Mouse (Mus musculus) brown adipose tissue, adult 24 weeks (tissue): Measurements from ENCODE around the gene Tnfsf12. TPM values are rescaled to one million over a fixed set of nuclear protein-coding genes. Genes with fewer than 3 reads are reported as not detected.

Source experiments
- H3K27ac ChIP-seq: fragments of 200-500 bp; replicated peaks from 2 replicates; pipeline ENCODE4 v1.5.1; 2012; ENCODE audit warnings: low read depth, mild to moderate bottlenecking, low read length
- H3K4me1 ChIP-seq: fragments of 200-500 bp; 2 replicates; pipeline ENCODE4 v1.6.1; 2012; ENCODE audit warnings: low read length, mixed read lengths; ENCODE audit not compliant: control insufficient read depth, insufficient read depth, insufficient read length
- H3K4me3 ChIP-seq: fragments of 200-500 bp; 2 replicates; pipeline ENCODE4 v1.5.1; 2012; ENCODE audit warnings: low read depth, mild to moderate bottlenecking, low read length, moderate library complexity; ENCODE audit not compliant: insufficient read depth
- polyA plus RNA-seq: library from polyadenylated mRNA; stranded (reverse); fragments of >200 nt; gene quantifications from 2 replicates; pipeline ENCODE4 v1.2.4, GENCODE M21; 2012; ENCODE audit not compliant: missing spikeins, insufficient read depth, insufficient read length

The Tnfsf12 gene
- polyA plus RNA-seq, 1 experiment, result 13.7 TPM

DNA sequence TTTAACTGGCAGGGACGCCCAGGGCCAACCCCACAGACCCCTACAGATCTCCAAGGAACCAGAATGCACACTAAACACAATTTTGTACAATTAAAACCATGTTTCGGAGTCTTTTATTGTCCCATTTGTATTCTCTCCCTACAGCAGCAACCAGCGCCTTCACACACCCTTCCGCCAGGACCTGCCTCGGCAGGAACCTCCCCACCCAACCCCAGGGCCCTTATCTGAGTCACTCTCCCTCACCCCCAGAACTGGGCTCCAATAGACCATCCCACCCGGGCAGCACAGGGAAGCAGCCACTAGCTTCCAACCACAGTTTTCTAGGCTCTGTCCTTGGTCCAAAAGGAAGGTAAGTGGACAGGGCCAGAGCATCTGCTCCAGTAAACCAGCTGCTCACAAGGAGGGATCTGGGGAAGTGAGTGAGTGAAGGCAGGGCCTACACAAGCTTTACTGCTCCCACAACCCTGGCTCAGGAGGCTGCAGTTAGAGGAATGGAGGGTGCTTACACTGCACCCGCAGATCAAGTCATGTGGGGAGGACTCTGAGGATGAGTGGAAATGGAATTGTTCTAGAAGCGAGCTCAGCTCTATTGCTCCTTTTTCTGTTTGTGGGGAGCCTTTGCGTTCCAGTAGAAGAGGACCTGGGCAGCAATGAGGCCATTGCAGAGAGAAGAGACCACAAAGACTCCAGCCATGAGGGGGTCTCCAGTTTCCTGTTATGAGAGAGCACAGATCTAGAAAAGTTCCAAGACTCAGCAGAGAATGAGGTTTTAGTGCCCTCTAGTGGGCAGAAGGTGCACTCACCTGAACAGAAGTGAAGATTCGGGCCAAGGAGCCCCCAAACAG is 38.8 kb downstream of the Tnfsf12 start:
- Histone ChIP-seq H3K27ac (no peak overlapping the region), H3K4me3 (no peak overlapping the region), H3K4me1 (no peaks in the 10 kb centered on the region; the same call in 1 of the 2 replicates)

DNA sequence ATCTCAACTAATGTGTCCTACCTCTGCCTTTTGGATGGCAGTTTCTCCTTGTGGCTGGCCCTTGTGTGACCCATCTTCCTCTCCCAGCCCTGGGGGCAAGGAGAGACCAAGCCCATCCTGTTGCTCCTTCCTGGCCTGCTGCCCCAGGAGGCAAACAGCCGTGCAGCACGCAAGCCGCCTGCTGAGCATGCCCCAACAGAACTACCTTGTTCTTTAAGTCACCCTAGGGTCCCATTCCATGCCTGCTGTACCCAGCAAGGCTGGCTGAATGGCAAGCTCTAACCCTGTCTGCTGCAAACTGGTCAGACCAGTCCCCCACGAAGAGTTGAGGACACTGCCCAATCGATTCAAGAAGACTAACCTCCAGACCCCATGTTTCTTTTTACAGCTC is 39.6 kb downstream of the Tnfsf12 start:
- H3K4me1 ChIP-seq, result no peaks in the 10 kb centered on the region; the same call in 1 of the 2 replicates
- no peak overlapping the region for H3K27ac ChIP-seq
- H3K4me3 ChIP-seq, result no peak overlapping the region

DNA sequence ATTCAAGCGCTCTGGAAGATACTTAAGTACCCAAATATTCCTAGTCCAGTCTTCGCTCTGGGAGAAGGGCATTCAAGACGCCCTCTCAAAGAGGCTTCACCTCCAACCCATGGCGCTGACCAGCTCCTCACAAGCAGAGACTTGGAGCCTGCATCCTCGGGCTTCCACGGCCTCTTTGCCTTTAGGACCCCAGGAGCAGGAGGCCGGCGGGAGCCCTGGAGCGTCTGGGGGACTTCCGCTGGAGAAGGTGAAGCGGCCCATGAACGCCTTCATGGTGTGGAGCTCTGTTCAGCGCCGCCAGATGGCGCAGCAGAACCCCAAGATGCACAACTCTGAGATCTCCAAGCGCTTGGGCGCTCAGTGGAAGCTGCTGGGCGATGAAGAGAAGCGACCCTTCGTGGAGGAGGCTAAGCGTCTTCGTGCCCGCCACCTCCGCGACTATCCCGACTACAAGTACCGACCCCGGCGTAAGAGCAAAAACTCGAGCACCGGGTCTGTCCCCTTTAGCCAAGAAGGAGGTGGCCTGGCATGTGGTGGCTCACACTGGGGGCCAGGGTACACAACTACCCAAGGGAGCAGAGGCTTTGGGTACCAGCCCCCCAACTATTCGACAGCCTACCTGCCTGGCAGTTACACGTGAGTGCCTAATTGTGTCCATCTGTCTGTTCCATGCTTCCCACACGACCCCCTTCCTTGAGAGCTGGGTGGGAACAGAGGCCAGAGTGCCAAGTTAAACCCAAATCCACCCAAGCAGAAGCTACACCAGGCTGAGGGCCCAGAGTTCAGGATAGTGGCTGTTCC is 40.2 kb downstream of the Tnfsf12 start, which contains the start of gene Sox15:
Gene Sox15, plus strand, starts transcription at position 51 of the 801 bp plus-strand sequence.
- no peaks in the 10 kb centered on the region; the same call in 1 of the 2 replicates for H3K4me1 ChIP-seq
- H3K4me3 ChIP-seq, result no peak within 1 kb of the TSS
- H3K27ac ChIP-seq, result no peak within 1 kb of the TSS

DNA sequence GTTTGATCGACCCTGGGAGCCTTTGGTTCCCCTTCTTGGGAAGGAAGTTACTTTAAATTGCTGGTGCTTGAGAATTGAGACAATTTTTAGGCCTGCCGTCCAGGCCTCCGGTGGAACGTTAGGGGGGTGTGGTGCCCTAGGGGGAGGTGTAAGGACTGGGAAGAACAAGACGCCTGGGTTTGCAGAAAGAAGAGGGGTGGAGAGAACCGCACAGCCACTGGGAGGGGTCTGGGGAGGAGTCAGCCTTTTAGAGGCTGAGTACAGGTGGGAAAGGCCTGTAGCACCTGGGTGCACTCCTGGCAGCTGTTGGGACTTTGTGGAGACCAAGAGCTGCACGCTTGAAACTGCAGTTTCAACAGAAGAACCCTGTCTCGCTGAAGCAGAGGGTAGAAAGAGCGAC is 40.9 kb downstream of the Tnfsf12 start:
- H3K4me1 ChIP-seq, result no peaks in the 10 kb centered on the region; the same call in 1 of the 2 replicates
- H3K27ac ChIP-seq, result no peak overlapping the region
- H3K4me3 ChIP-seq, result no peak overlapping the region

DNA sequence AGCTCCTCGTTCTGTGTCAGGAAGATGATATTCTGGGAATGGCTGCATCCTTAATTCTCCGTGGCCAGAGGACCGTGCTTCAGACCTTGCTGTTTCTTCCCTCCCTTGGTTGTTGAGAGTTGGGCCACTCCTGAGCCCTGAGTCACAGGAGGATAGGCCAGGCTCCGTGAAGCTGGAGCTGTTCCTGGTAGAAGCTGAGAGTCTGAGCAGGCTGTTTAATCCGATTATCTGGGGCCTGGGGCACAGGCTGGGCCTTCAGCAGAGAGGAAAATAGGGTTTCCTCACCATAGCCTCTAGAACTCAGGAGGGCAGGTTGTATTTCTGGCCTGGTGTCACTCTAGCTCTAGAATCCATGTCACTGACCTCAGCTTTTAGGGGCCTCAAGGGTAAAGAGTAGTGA is 42.2 kb downstream of the Tnfsf12 start:
- H3K27ac ChIP-seq, result no peak overlapping the region
- no peaks in the 10 kb centered on the region; the same call in 1 of the 2 replicates for H3K4me1 ChIP-seq

DNA sequence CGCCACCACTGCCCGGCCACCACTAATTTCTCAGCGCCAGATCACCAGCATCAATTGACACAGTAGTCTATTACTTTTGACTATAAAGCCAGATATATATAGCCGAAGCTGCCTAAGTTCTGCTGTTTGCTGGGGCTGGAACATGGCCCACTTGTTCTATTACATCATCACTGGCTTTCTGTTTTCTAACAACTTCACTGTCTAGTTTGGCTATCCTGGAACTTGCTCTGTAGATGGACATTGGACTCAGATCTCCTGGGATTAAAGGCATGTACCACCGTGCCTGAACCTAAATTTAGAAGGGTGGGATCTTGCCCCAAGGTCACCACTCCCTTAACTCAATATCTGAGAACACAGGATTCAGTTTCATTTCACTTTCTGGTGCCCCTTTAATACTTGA is 49.8 kb downstream of the Tnfsf12 start:
- H3K27ac ChIP-seq, result no peak overlapping the region
- no peaks in the 10 kb centered on the region for H3K4me1 ChIP-seq
- no peak overlapping the region for H3K4me3 ChIP-seq

More for the DNA sequence above, 42.2 kb downstream of the Tnfsf12 start:
- H3K4me3 ChIP-seq, result no peak overlapping the region

Other genes with a start within 250 kb of the Tnfsf12 start
- gene Dnah2, start 146.7 kb downstream of the Tnfsf12 start, polyA plus RNA-seq, result not detected in 2 replicates
- gene Efnb3, start 135.6 kb downstream of the Tnfsf12 start, polyA plus RNA-seq, result not detected in 2 replicates
- gene Wrap53, start 115.6 kb downstream of the Tnfsf12 start, polyA plus RNA-seq, result 10.7 and 10.9 TPM in 2 replicates
- 13.6 and 18.3 TPM in 2 replicates for gene Trp53, start 115.5 kb downstream of the Tnfsf12 start, polyA plus RNA-seq
- gene Atp1b2, start 89.9 kb downstream of the Tnfsf12 start, polyA plus RNA-seq, result 6.7 and 8.3 TPM in 2 replicates
- gene Shbg, start 77.9 kb downstream of the Tnfsf12 start, polyA plus RNA-seq, result not detected in 2 replicates
- 8.6 and 10.9 TPM in 2 replicates for gene Sat2, start 73.8 kb downstream of the Tnfsf12 start, polyA plus RNA-seq
- 27.8 and 29.5 TPM in 2 replicates for gene Fxr2, start 62.9 kb downstream of the Tnfsf12 start, polyA plus RNA-seq
- gene Sox15, start 40.5 kb downstream of the Tnfsf12 start, polyA plus RNA-seq, result not detected in 2 replicates
- 73.8 and 102 TPM in 2 replicates for gene Mpdu1, start 33.2 kb downstream of the Tnfsf12 start, polyA plus RNA-seq
- 10.3 and 12.1 TPM in 2 replicates for gene Cd68, start 29.7 kb downstream of the Tnfsf12 start, polyA plus RNA-seq
- gene Eif4a1, start 23.4 kb downstream of the Tnfsf12 start, polyA plus RNA-seq, result 268 and 317 TPM in 2 replicates
- gene Senp3, start 13.8 kb downstream of the Tnfsf12 start, polyA plus RNA-seq, result 49.9 and 65.3 TPM in 2 replicates
- gene Tnfsf13, start 10.1 kb downstream of the Tnfsf12 start, polyA plus RNA-seq, result 4.1 and 4.9 TPM in 2 replicates
- 0.99 and 2.8 TPM in 2 replicates for gene Tnfsfm13, start 249 bp upstream of the Tnfsf12 start, polyA plus RNA-seq
- 10.4 and 16.5 TPM in 2 replicates for gene Polr2a, start 62.8 kb upstream of the Tnfsf12 start, polyA plus RNA-seq
- gene Slc35g3, start 66.1 kb upstream of the Tnfsf12 start, polyA plus RNA-seq, result not detected in 2 replicates
- 17.2 and 23.6 TPM in 2 replicates for gene Zbtb4, start 70.1 kb upstream of the Tnfsf12 start, polyA plus RNA-seq
- 1.7 and 2.4 TPM in 2 replicates for gene Chrnb1, start 100.1 kb upstream of the Tnfsf12 start, polyA plus RNA-seq
- 5.6 and 7.5 TPM in 2 replicates for gene Fgf11, start 106.0 kb upstream of the Tnfsf12 start, polyA plus RNA-seq
- gene Tmem102, start 109.8 kb upstream of the Tnfsf12 start, polyA plus RNA-seq, result 1.2 TPM in 1 of 2 replicates, not detected in the other
- gene Gm39566, start 119.4 kb upstream of the Tnfsf12 start, polyA plus RNA-seq, result not detected in 2 replicates
- not detected in 2 replicates for gene Spem2, start 122.6 kb upstream of the Tnfsf12 start, polyA plus RNA-seq
- gene Spem1, start 126.3 kb upstream of the Tnfsf12 start, polyA plus RNA-seq, result not detected in 2 replicates
- 1.8 and 2.7 TPM in 2 replicates for gene Nlgn2, start 141.9 kb upstream of the Tnfsf12 start, polyA plus RNA-seq
- gene Tmem256, start 142.7 kb upstream of the Tnfsf12 start, polyA plus RNA-seq, result 206 and 248 TPM in 2 replicates
- 18.7 TPM in 2 replicates for gene Plscr3, start 150.5 kb upstream of the Tnfsf12 start, polyA plus RNA-seq
- gene Tnk1, start 162.9 kb upstream of the Tnfsf12 start, polyA plus RNA-seq, result not detected in 2 replicates
- not detected in 2 replicates for gene Tmem95, start 182.2 kb upstream of the Tnfsf12 start, polyA plus RNA-seq
- 2.5 and 3.3 TPM in 2 replicates for gene Kctd11, start 185.6 kb upstream of the Tnfsf12 start, polyA plus RNA-seq
- not detected in 2 replicates for gene Acap1, start 199.7 kb upstream of the Tnfsf12 start, polyA plus RNA-seq
- 3.2 TPM in 1 of 2 replicates, not detected in the other for gene 2810408A11Rik, start 205.1 kb upstream of the Tnfsf12 start, polyA plus RNA-seq
- gene Neurl4, start 205.2 kb upstream of the Tnfsf12 start, polyA plus RNA-seq, result 16.9 and 18.4 TPM in 2 replicates
- gene Gps2, start 218.0 kb upstream of the Tnfsf12 start, polyA plus RNA-seq, result 23.6 and 24.3 TPM in 2 replicates
- gene Eif5a, start 226.1 kb upstream of the Tnfsf12 start, polyA plus RNA-seq, result 424 and 439 TPM in 2 replicates
- gene Ybx2, start 239.9 kb upstream of the Tnfsf12 start, polyA plus RNA-seq, result 37.9 and 76.4 TPM in 2 replicates